Mouse (Mus musculus) neural tube, embryonic 15.5 days (tissue): ENCODE results near the gene Baz2b. TPM values are rescaled to one million over a fixed set of nuclear protein-coding genes. Genes with fewer than 3 reads are reported as not detected.

ENCODE experiments used
- ATAC-seq: fragments of 200-750 bp; cut with Nextera tagmentation; 2 replicates; pipeline ENCODE4 v1.8.0; 2017; ENCODE audit warnings: mild to moderate bottlenecking, moderate TSS enrichment, moderate library complexity; ENCODE audit not compliant: low FRiP score
- H3K27ac ChIP-seq: fragments of 300-500 bp; sonication (generic); replicated peaks from 2 replicates; pipeline ENCODE4 v1.5.1; 2015; ENCODE audit warnings: mild to moderate bottlenecking, inconsistent platforms
- H3K27me3 ChIP-seq: fragments of 300-500 bp; sonication (generic); replicated peaks from 2 replicates; pipeline ENCODE4 v1.6.1; 2015; ENCODE audit warnings: inconsistent platforms
- H3K36me3 ChIP-seq: fragments of 300-500 bp; sonication (generic); 2 replicates; pipeline ENCODE4 v1.6.1; 2015; ENCODE audit warnings: inconsistent platforms
- H3K4me1 ChIP-seq: fragments of 300-500 bp; sonication (generic); 2 replicates; pipeline ENCODE4 v1.6.1; 2015; ENCODE audit warnings: inconsistent platforms
- H3K4me2 ChIP-seq: fragments of 300-500 bp; sonication (generic); 2 replicates; pipeline ENCODE4 v1.6.1; 2015; ENCODE audit warnings: inconsistent platforms, mild to moderate bottlenecking, moderate library complexity
- H3K4me3 ChIP-seq: fragments of 300-500 bp; sonication (generic); replicated peaks from 2 replicates; pipeline ENCODE4 v1.5.1; 2015; ENCODE audit warnings: mild to moderate bottlenecking, inconsistent platforms
- H3K9ac ChIP-seq: fragments of 300-500 bp; sonication (generic); replicated peaks from 2 replicates; pipeline ENCODE4 v1.6.1; 2015; ENCODE audit warnings: mild to moderate bottlenecking, inconsistent platforms
- H3K9me3 ChIP-seq: fragments of 300-500 bp; sonication (generic); replicated peaks from 2 replicates; pipeline ENCODE4 v1.6.1; 2016; ENCODE audit warnings: inconsistent platforms
- WGBS: fragments of 180-500 bp; shearing (Covaris S2); methylation state at CpG from one replicate; pipeline ENCODE4 v1.1.7; 2015; ENCODE audit warnings: mixed read lengths; 5-methylcytosine and 5-hydroxymethylcytosine counted together
- polyA plus RNA-seq: library from polyadenylated mRNA; unstranded; fragments of >200 nt; fragmentation: Nextera tagmentation; extraction: Ambion mirVana; gene quantifications from 2 replicates; pipeline ENCODE4 v1.2.1, GENCODE M21; 2015

The Baz2b gene
- polyA plus RNA-seq, 1 experiment from 2014 or later: 68.2 TPM

DNA sequence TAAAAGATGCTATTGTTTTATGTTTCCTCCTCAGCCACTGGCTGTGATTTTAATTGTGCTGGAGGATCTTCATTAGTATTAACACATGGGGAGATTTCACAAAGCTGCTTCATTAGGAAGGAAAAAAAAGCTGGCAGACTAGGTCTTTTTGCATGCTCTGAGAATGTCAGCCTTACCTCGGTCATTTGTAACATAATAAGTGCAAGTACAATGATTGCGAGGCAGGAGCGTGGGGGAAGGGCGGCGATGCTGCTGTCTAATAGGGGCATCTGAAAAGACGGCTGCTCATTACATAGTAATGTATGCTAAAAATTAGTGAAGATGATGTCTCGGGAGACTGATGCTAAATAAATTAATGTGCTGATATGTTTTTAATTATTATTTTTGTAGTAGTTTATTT lies 82.8 kb downstream of the Baz2b start:
- Histone ChIP-seq H3K4me2 (peak overlapping the region; percentile 59), H3K4me1 (peaks cover 19% of the 10 kb centered on the region), H3K27ac (peak overlapping the region; percentile 60), H3K9ac (peak overlapping the region; percentile 23; the same call in 1 of the 2 replicates), H3K4me3 (0 out of 2 replicates have a peak overlapping the region, but pooled peaks have one; percentile 2), H3K36me3 (no peaks in the 10 kb centered on the region), H3K9me3 (no peaks in the 10 kb centered on the region), H3K27me3 (no peaks in the 10 kb centered on the region)
- no peak; the same call in 1 of the 2 replicates for ATAC-seq
- 5% methylated on average over 7 of the region's 7 CpGs for WGBS

DNA sequence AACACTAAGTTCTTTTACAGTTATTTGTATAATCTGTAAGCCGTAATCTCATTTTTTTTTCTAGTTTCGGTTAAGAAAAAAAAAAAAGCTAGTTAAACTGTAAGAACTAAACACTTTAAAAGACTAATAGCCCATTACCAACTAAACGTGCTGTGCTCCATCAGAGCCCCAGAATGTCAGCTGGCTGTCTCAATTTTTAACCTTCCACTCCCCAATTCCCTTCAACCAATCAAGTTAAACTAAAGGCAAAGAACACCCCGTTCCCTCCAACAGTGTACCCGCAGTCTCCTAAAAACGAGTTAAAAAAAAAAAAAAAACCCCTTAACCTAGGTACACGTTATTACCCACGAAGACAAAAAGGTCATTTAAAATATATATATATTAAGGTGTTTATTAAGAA lies 83.3 kb downstream of the Baz2b start:
- Histone ChIP-seq H3K27ac (peak overlapping the region; percentile 98; the same call in 1 of the 2 replicates), H3K27me3 (no peaks in the 10 kb centered on the region), H3K4me2 (peak overlapping the region; percentile 59), H3K9ac (no peak overlapping the region), H3K9me3 (no peaks in the 10 kb centered on the region), H3K36me3 (no peaks in the 10 kb centered on the region), H3K4me1 (peaks cover 21% of the 10 kb centered on the region), H3K4me3 (peak overlapping the region; percentile 86)
- ATAC-seq: no peak
- WGBS: 6% methylated on average over 8 of the region's 8 CpGs

DNA sequence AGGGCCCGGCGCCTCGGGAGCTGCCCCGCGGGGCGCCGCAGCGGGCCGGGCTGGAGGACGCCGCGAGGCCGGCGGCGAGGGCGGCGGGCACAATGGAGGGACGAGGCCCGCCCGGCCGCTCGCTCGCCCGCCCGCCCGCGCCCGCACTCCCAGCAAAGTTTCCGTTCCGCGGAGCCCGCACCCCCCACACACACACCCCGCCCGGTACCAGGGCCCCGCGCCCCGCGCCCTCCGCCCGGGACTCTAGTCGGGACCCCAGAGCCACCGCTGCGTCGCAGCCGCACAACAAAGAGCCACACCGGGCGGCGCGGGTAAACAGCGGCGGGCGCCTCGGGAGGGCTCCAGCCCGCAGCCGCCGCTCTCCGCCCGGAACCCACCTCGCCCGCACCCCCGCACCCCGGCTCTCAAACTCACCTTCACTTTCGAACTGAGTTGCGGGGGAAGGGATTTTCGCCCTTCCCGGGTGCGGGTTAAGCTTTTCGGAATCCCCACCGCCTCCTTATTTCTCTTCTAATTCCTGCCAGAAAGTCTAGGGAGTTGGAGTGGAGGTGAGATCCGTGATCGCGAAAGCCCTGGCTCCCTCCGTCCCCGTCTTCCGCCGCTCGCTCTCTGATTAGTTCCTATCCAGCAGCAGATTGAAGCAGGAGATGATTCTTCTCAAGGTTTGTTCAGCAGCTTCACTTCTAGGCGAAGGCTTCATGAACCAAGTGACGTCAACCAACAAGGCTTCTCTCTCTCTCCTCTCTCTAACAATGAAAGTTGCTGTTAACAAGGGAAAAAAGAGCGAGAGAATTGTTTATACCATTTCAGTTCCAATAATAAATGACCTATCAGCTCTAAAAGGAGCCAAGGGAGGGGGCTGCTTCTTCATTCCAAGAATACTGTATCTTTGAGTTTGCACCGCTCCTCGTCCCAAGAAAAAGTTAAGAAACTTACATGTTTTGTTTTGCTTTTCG lies 84.3 kb downstream of the Baz2b start:
- Histone ChIP-seq H3K4me3 (peak overlapping the region; percentile 86), H3K27me3 (no peaks in the 10 kb centered on the region), H3K4me1 (peaks cover 24% of the 10 kb centered on the region), H3K27ac (peak overlapping the region; percentile 98), H3K4me2 (peak overlapping the region; percentile 59), H3K9ac (peak overlapping the region; percentile 92), H3K36me3 (no peaks in the 10 kb centered on the region), H3K9me3 (no peaks in the 10 kb centered on the region)
- ATAC-seq: peak; percentile 65
- under 1% methylated on average over 57 of the region's 83 CpGs for WGBS

DNA sequence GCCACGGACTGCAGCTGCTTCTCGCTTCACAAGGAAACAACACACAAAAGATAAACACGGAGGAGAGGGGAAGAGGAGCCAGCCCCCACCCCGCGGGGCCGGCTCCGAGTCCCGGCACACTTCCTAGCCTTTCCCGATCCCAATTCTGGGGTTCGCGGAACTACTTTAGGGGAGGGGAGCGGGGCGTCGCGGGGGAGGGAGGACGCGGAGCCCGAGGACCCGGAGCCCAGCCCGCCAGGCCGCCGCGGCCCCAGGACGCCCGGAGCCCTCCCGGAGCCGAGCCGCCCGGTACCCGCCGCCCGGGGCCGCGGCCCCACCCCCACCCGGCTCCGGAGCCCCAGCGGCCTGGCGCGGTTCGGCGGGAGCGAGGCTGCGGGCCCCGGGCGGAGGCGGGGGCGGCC lies 85.0 kb downstream of the Baz2b start:
- H3K36me3 ChIP-seq: no peaks in the 10 kb centered on the region
- H3K4me2 ChIP-seq: peak overlapping the region; percentile 59
- ATAC-seq: peak; percentile 73
- H3K9ac ChIP-seq: peak overlapping the region; percentile 92
- peak overlapping the region; percentile 98 for H3K27ac ChIP-seq
- peak overlapping the region; percentile 86 for H3K4me3 ChIP-seq
- H3K9me3 ChIP-seq: no peaks in the 10 kb centered on the region
- H3K27me3 ChIP-seq: no peaks in the 10 kb centered on the region
- under 1% methylated on average over 41 of the region's 47 CpGs for WGBS
- peaks cover 28% of the 10 kb centered on the region for H3K4me1 ChIP-seq

DNA sequence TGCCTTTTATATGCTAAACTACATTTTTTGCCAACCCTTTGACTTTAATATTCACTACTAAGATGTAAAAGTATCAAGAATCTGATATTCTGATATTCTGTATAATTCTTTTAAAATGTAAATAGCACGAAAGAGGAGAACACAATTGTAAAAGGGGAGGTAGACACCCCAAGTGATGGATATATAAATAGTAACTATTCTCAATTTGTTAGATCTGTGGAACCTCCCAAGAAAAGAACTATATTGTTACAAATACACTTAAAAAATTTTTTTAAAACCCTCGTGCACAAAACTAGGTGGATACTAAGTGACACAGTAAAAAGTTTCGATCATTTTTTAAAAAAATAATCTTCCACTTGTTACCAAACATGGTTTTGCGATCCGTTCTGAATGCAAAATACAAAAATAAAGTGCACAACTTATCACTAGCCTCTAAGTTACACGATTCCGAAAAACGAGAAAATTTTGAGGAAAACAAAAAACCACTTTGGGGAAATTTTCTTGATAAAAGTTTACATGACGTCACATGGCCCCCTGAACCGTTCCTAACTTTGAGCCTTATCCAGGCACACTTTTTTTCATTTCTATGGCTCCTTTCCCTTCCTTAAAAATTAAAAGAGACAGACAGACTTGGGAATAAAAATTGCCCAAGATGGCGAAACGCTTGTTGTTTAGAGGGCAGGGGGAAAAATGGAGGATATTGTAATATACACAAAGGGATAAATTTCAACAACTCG lies 85.6 kb downstream of the Baz2b start:
- Histone ChIP-seq H3K36me3 (no peaks in the 10 kb centered on the region), H3K4me2 (peak overlapping the region; percentile 59), H3K9ac (peak overlapping the region; percentile 92), H3K4me3 (peak overlapping the region; percentile 86), H3K27me3 (no peaks in the 10 kb centered on the region), H3K27ac (peak overlapping the region; percentile 98), H3K4me1 (peaks cover 30% of the 10 kb centered on the region), H3K9me3 (no peaks in the 10 kb centered on the region)
- ATAC-seq: no peak
- 5% methylated on average over 13 of the region's 13 CpGs for WGBS

DNA sequence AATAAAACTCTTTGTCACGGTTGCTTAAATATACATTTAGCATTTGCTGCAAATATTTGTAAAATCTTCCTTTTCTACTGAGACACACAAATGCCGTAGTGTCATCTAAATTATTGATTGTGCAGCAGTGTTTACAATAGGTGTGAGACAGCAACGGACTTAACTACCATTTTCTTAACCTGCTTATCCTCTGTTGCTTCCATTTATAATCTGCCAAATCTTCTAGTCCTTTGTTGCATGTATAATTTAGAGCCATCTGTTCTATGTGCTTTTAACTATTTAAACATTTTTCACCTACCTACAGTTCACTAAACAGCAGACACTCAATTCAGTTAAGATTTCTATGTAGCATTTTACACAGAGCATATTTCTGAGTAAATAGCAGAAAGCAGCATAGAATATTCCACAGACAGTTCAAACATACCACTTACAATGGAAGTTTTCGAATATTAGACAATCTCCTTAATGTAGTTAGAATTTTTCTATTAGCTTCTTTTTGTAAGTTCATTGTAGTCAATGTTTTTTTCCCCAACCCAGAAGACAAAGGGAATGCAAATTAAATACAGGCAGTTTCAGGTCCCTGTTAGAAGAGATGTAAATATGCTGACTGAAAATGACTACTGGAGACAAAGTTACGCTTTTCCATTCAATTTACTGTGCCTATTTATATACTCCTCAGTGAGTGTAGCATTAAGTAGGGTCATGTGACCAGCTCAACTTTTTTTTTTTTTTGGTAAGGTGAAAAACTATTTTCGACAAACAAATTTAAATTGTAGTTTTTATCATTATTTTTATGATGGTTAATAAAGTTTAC lies 86.4 kb downstream of the Baz2b start:
- Histone ChIP-seq H3K4me3 (peak overlapping the region; percentile 18; the same call in 1 of the 2 replicates), H3K36me3 (no peaks in the 10 kb centered on the region), H3K4me1 (peaks cover 37% of the 10 kb centered on the region), H3K27me3 (no peaks in the 10 kb centered on the region), H3K27ac (no peak overlapping the region), H3K4me2 (peak overlapping the region; percentile 47), H3K9ac (no peak overlapping the region), H3K9me3 (no peaks in the 10 kb centered on the region)
- 33% methylated on average over 6 of the region's 6 CpGs for whole genome bisulfite sequencing
- ATAC-seq: no peak

DNA sequence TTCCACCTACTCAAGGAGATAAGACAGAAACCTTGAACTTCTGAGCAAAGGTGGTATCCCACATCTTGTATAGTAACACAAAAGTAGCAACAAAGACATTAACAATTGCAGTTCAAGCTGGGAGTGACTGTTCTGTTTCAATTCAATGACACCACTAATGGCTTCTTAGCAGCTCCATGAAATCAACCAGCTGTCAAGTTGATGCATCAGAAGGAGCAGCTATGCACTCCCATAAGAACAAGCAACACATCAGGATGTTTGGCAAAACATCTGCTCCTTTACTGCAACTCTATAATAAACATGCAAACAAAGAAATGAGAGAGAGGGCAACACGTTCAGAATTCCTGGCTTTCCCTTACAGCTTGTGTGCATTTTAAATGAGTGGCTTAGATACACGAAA lies 87.5 kb downstream of the Baz2b start:
- H3K27ac ChIP-seq: no peak overlapping the region; the same call in 1 of the 2 replicates

DNA sequence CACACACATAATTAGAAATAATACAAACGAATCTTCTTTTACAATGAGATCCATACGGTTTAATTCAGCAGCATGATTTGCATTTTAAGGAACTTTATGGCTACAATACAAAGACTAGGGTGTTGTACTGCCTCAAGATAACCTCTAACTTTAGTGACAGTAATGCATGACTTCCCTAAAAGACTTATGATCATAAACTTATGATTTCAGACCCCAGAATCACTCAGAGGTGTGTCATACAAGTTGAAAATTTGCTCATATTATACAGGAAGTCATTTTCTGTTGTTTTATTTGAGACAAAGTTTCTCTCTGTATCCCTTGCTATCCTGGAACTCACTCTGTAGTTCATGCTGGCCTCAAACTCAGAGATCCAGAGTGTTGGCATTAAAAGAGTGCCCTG lies 89.0 kb downstream of the Baz2b start:
- no peak overlapping the region for H3K9ac ChIP-seq
- H3K4me1 ChIP-seq: peaks cover 38% of the 10 kb centered on the region
- WGBS: 29% methylated on average over 2 of the region's 2 CpGs
- H3K27me3 ChIP-seq: no peaks in the 10 kb centered on the region
- H3K36me3 ChIP-seq: no peaks in the 10 kb centered on the region
- ATAC-seq: no peak
- H3K9me3 ChIP-seq: no peaks in the 10 kb centered on the region
- no peak overlapping the region for H3K27ac ChIP-seq
- H3K4me2 ChIP-seq: no peak overlapping the region
- no peak overlapping the region for H3K4me3 ChIP-seq

More for the DNA sequence above, 87.5 kb downstream of the Baz2b start:
- no peak for ATAC-seq
- Histone ChIP-seq H3K27me3 (no peaks in the 10 kb centered on the region), H3K9ac (no peak overlapping the region), H3K4me1 (peaks cover 45% of the 10 kb centered on the region), H3K4me3 (no peak overlapping the region), H3K36me3 (no peaks in the 10 kb centered on the region), H3K4me2 (peak overlapping the region; percentile 47), H3K9me3 (no peaks in the 10 kb centered on the region)
- 25% methylated on average over 2 of the region's 2 CpGs for WGBS

DNA sequence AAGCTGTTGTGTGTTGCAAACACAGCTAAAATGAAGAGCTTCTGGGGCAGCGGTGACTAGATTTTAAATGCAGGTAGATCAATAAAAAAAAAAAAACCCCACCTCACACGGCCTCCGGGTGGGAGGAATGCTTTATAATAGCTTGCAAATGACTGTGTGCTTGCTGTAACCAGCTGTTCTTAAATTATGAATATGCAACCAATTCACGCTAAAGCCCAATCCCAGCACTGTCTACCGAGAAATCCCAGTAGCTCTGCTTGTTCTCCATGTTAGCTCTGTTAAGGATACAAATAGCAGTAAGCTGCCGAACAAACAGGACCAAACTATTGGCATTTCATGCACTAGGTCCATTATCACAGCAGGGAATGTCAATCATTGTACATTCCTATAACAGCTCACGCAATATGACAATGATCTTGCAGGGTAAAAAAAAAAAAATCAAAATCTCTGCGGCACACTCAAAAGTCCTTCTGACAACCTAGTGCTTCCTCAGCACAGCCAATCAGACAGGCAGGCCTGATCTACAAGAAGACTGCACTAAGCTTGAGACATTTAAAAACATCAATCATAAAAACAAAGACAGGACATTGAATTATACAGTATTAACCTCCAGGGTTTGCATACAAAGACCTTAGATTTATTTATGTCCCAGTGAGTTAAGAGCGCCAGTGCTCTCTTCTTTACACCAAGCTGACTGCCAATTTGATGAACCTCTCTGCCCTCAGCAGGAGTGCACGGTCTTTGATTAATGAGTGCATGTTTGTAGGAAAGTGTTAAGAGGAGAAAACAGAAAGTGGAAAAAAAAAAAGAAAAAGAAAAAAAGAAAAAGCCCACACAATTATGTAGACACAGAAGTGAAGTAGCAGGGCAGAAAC lies 90.7 kb downstream of the Baz2b start:
- 23% methylated on average over 10 of the region's 10 CpGs for WGBS
- Histone ChIP-seq H3K27ac (peak overlapping the region; percentile 54; the same call in 1 of the 2 replicates), H3K4me1 (peaks cover 40% of the 10 kb centered on the region), H3K9me3 (no peaks in the 10 kb centered on the region), H3K4me3 (no peak overlapping the region), H3K27me3 (no peaks in the 10 kb centered on the region), H3K4me2 (peak overlapping the region; percentile 35), H3K36me3 (no peaks in the 10 kb centered on the region), H3K9ac (0 out of 2 replicates have a peak overlapping the region, but pooled peaks have one; percentile 10)
- ATAC-seq: peak; percentile 36; the same call in 1 of the 2 replicates

DNA sequence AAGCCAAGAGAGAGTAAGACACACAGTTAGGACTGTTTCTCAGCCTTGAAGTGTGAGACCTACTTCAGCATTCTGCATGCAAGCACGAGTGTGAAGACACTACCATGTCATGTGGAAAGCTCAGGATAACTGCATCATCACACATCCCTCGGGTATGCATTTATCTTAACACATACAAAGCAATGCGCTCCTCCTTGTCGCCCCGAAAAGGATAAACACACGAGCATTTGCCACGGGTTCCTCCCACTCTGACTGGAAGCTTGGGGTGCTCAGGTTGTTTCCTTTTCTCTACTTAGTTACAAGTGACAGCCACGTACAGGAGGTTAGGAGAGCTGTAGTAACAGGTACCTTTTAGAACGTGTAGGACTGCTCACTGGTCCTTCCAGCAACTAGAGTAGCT lies 91.8 kb downstream of the Baz2b start:
- no peak overlapping the region for H3K4me3 ChIP-seq
- H3K4me1 ChIP-seq: peaks cover 44% of the 10 kb centered on the region
- no peak overlapping the region for H3K4me2 ChIP-seq
- no peaks in the 10 kb centered on the region for H3K27me3 ChIP-seq
- no peaks in the 10 kb centered on the region for H3K36me3 ChIP-seq
- no peaks in the 10 kb centered on the region for H3K9me3 ChIP-seq
- 64% methylated on average over 9 of the region's 9 CpGs for WGBS
- ATAC-seq: no peak
- no peak overlapping the region for H3K27ac ChIP-seq
- no peak overlapping the region for H3K9ac ChIP-seq
